Mouse (Mus musculus) gastrocnemius, adult 2 months (tissue): ENCODE data around the gene Mok. TPM values are rescaled to one million over a fixed set of nuclear protein-coding genes. Genes with fewer than 3 reads are reported as not detected.

Experiments used
- DNase-seq: peaks from one replicate; pipeline ENCODE4 v3.0.0; 2022
- H3K27ac ChIP-seq: fragments of 200-600 bp; 2 replicates; pipeline ENCODE4 v1.8.1; 2022; ENCODE audit warnings: mild to moderate bottlenecking
- H3K4me3 ChIP-seq: fragments of 200-600 bp; 2 replicates; pipeline ENCODE4 v1.8.1; 2022; ENCODE audit warnings: mild to moderate bottlenecking, moderate library complexity
- CTCF ChIP-seq: fragments of 200-600 bp; IDR thresholded peaks from 2 replicates; pipeline ENCODE4 v1.8.1; 2022; ENCODE audit warnings: antibody characterized with exemption, mild to moderate bottlenecking, moderate library complexity
- intact Hi-C: fragments of 180-260 bp; cut with DNase I; formaldehyde crosslinking; loops from one replicate; pipeline ENCODE4 v1.15.1; 2025
- long read RNA-seq, 2 experiments: library from polyadenylated mRNA; stranded (forward); transcript quantifications; one replicate each; pipeline ENCODE4 v2.0.0; 2021
- total RNA-seq, 2 experiments: library from RNA; stranded (reverse); gene quantifications; 2 replicates each; pipeline ENCODE4 v1.2.3; 2021

Mok gene
- total RNA-seq, result under 1 TPM; 0.20 to 0.22 TPM
- long read RNA-seq, experiment 1, result 0 reads
- long read RNA-seq, experiment 2, result 0 reads

- Histone ChIP-seq H3K4me3 (peak within 1 kb of the TSS; percentile 99), H3K27ac (peak within 1 kb of the TSS; percentile 21; the same call in 1 of the 2 replicates)
- no peak for TF ChIP-seq CTCF
- peak; percentile 95 for DNase-seq
- intact Hi-C loops, result loop anchor here (5.0 to 10.0 kb wide), 3 partner anchors 103 to 1996 kb away; partner anchors contain the start of gene Wdr20
These were observed at the start of gene Mok for GRCm38 (mm10) chr12:110840348-110841198. TSS of gene Mok (minus strand) at chr12:110840939.

DNA sequence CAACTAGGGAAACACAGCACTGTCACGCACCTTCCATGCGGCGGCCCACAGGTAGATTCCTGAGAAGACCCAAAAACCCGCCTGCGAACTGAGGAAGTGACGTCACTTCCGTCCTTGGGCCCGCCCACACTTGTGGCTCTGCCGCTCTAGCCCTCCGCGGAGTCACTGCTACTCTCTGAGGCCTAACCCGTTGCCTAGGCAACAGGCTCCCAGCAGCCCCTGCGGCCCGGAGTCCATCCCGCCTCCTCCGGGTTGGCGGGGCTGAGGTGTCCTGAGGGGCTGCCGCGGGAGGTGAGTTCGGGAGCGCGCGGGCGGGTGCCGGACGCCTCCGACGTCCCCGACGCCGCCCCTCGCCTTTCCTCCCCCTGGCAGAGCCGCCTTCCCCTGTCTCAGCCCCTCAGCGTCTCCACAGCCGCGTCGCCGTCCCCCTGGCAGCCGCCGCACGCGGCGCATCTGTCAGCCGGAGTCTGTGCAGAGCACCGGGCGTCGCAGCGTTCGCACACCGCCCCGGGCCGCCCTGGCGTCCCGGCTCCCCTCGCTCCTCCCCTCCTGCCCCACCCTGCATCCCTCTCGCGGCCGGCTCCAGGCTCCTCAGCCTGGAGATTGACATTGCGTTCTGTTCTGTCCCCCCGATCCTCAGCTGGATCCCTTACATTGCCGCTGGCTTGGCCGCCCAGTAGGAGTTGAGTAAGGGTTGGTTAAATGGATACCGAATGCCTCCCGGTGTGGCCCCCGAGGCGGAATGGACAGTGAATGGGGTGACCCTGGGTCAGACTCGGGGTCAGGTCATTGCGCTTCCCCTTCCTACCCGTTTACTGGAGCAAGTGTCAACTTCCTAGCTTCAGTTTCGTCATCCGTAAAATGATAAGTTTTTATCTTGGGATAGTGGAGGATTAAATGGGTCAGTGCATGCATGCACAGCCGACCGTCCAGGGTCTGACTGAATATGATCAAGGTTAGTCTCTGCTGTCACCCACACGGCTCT is 48.6 kb upstream of the Mok start, which contains the start of the genes Cinp and Tecpr2:
Gene Cinp (minus strand): TSS at position 110 of the 985 bp plus-strand sequence.
Gene Tecpr2 (plus strand): TSS at position 229 of the 985 bp plus-strand sequence.
- H3K4me3 ChIP-seq, result peak within 1 kb of the TSS; percentile 90
- TF ChIP-seq CTCF, result no peak
- peak within 1 kb of the TSS; percentile 91 for H3K27ac ChIP-seq
- intact Hi-C loops, result loop anchor here (2.0 kb wide), 1 partner anchor 103 kb away; no protein-coding TSS in a partner anchor
- DNase-seq, result peak; percentile 98

GRCm38 (mm10) chr12:110888606-110889005 is 47.9 kb upstream of the Mok start:
- intact Hi-C loops, result loop anchor here (2.0 kb wide), 1 partner anchor 104 kb away; no protein-coding TSS in a partner anchor
- peak overlapping the region; percentile 91 for H3K27ac ChIP-seq
- TF ChIP-seq CTCF, result no peak
- peak overlapping the region; percentile 90 for H3K4me3 ChIP-seq
- DNase-seq, result no peak

DNA sequence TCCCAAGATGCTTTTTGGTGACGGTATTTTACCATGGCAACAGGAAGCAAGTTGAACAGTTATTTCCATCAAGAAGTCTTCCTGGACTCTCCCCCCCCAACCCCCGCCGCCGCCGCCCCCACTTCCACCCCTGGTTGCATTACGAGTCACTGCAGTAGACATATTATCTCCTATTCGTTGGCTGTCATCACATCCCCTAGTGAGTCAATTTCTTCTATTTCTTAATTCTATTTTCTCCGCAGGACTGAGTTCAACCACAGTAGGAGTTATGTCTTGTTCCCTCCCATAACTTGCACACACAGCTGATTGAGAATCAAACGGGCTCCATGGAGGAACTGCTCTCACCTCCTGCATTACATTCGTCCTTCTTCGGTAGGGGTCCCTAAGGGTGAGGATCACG is 47.4 kb upstream of the Mok start:
- no peak for DNase-seq
- intact Hi-C loops, result loop anchor here (2.0 kb wide), 1 partner anchor 105 kb away; no protein-coding TSS in a partner anchor
- peak overlapping the region; percentile 90 for H3K4me3 ChIP-seq
- H3K27ac ChIP-seq, result peak overlapping the region; percentile 91
- TF ChIP-seq CTCF, result no peak

DNA sequence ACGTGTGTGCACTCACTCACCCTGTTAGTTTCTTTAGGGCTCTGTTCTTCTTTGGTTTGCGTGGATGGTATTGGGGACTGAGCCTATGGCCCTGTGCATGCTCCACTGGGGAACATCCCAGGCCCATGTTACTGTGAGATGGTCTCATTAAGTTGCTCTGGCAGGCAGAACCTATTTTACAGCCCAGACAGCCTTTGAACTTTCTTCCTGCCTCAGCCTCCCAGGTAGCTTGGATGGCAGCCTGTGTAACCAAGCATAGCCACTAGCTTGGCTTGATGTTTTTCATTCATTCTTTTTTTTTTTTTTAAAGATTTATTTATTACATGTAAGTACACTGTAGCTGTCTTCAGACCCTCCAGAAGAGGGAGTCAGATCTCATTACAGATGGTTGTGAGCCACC is 44.5 kb upstream of the Mok start:
- intact Hi-C loops, result no loop called here
- no peak for TF ChIP-seq CTCF
- H3K4me3 ChIP-seq, result no peak overlapping the region
- no peak for DNase-seq
- H3K27ac ChIP-seq, result no peak overlapping the region

- H3K4me3 ChIP-seq, result no peak overlapping the region
- intact Hi-C loops, result no loop called here
- TF ChIP-seq CTCF, result peak; percentile 35; the same call in 1 of the 2 replicates
- no peak for DNase-seq
- H3K27ac ChIP-seq, result no peak overlapping the region
These were observed 41.6 kb upstream of the Mok start for GRCm38 (mm10) chr12:110882291-110882690.

DNA sequence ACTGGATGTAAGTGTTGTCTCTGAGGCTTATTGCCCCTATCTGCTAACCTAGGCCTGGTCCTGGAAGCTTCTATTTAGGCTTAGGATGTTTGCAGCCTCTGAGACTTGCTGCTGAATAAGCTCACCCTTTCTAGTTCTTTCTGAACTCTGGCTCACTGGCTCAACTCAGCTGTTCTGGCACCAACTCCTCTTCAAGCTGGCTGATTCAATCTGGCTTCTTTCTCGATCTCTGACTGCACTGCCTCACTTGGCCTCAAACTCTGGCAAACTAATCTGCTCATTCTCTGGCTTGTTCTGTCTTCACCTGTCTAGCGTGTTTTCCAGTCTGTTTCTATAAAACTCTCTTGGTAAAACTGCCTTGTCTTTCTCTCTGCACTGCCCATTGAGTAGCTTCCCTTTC is 34.6 kb upstream of the Mok start:
- intact Hi-C loops, result no loop called here
- TF ChIP-seq CTCF, result no peak
- DNase-seq, result no peak
- H3K4me3 ChIP-seq, result no peak overlapping the region
- H3K27ac ChIP-seq, result no peak overlapping the region

DNA sequence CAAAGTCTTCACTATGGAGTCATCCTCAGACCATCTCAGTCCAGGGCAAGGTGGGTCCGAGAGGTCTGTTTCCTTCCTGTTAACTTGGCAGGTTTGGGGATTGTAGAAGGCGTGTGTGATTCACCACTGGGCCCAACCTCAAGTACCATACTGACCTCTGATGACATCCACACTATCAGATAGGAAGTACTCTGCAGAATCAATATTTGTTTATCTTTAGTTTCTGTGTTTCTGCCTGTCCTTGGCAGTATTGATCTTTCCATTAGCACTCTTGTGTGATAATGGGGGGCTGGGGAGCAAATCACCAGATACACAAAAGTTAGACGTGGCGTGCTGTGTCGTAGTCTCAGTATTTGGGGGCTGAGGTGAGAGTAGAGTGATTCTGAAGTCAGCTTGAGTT is 30.5 kb upstream of the Mok start:
- intact Hi-C loops, result no loop called here
- Histone ChIP-seq H3K27ac (no peak overlapping the region), H3K4me3 (no peak overlapping the region)
- no peak for TF ChIP-seq CTCF
- DNase-seq, result no peak

GRCm38 (mm10) chr12:110870107-110870506 is 29.4 kb upstream of the Mok start:
- Histone ChIP-seq H3K4me3 (no peak overlapping the region), H3K27ac (no peak overlapping the region)
- intact Hi-C loops, result no loop called here
- no peak for DNase-seq
- TF ChIP-seq CTCF, result no peak

DNA sequence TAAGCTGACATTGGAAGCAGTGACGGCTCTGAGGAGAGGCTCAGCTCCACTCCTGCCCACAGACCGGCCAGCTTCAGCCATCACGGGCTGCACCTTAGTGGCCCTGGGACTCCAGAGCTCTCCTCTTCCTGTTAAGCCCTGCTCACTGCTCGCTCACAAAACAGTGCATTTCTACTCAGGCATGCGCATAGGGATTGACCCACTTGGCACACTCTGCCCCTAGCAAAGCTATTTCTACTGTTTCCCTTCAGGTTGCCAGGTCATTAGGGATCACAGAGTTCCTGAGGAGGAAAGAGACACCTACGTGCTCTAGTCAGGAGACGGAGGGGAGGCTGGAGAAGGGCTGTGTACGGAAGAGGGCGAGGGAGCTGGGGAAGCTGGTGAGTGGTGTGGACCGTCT is 25.2 kb upstream of the Mok start:
- DNase-seq, result peak; percentile 40
- H3K4me3 ChIP-seq, result no peak overlapping the region
- no peak overlapping the region for H3K27ac ChIP-seq
- intact Hi-C loops, result no loop called here
- TF ChIP-seq CTCF, result no peak

DNA sequence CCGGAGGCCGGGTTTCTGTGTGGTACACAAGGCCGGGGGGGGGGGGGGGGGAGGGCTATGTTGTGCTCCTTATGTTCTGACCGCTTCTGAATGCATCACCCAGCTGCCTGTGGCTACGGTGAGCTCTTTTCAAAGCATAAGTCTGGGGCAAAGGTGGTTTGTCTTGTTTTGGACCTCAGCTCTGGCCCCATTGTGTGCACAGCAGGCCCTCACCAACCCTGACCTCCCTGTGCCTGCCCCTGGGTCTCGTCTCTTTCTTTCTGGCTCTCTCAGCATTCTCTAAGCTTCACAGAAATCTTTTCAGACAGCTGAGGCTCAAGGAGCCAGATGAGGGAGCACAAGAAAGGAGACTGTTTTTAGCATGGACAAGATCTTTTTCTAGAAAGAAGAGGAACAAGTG is 24.8 kb upstream of the Mok start:
- DNase-seq, result no peak
- Histone ChIP-seq H3K27ac (no peak overlapping the region), H3K4me3 (no peak overlapping the region)
- intact Hi-C loops, result no loop called here
- no peak for TF ChIP-seq CTCF

DNA sequence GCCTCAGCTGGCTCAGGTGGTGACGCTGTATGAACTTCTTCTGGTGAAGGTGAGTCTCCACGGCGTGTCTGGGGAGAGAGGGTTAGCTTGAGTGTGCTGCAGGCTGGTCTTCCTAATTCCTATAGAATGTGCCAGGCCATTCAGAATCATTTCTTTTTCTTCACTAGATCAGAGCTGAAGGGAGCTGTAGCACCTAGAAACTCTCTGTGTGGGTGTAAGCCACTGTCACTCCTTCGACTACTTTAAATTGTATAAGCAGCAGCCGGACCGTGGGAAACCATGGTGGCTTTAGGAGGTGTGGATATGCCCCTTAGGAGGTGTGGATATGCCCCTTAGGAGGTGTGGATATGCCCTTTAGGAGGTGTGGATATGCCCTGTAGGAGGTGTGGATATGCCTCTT is 23.3 kb upstream of the Mok start:
- Histone ChIP-seq H3K4me3 (no peak overlapping the region), H3K27ac (no peak overlapping the region)
- TF ChIP-seq CTCF, result no peak
- intact Hi-C loops, result no loop called here
- DNase-seq, result no peak
